Comparison of ENCODE assay signal across 9 mouse cellular contexts in the genomic region with DNA sequence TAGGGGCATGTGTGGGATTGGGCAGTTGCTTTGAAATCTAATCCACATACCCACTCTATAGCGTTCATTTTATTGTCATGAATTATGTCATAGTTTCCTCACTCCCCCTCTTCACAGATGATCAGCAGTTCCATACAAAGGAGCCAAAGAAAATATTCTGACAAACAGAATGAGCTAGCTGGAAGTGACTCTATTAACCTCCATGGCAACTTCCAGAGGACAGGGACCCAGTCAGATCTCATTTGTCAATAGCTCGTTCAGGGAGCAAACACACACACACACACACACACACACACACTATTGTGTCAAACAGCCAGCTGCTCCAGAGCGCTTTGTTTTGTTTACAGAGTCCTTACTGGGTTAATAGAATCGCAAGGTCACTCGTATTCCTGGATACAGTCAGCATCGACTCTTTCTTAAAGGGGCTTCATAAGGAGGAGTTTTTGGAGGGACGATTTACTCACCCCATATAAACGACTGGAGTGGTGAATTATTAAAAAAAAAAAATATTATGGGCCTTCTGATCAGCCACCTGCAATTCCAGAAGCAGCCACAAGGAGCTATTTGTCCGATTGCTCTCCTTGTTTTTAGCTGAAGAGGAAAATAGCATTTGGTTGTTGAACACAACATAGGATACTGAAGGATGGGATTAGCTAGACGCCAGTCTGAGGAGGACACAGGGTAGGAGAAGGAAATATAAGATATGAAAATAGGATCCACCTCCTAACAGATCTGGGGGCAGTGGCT.
DNase-seq lines count a peak whose midpoint lies in the region; ATAC-seq and TF ChIP-seq lines count a peak whose summit lies in the region.
"Had no signal": no experiment of that assay in that cellular context is flagged by ENCODE, and none has a peak within 500 bp of the region (broad histone marks: within the 10 kb centered on the region; RNA-seq: fewer than 3 reads in every experiment).

No protein-coding gene starts in this region.

- H3K27me3 ChIP-seq in neural tube, embryonic 15.5 days (replicated peaks) = no peaks in the 10 kb centered on the region
- no peaks in the 10 kb centered on the region for H3K27me3 ChIP-seq in lung, postnatal 0 days (replicated peaks; ENCODE audit: insufficient read depth, low read length)
- H3K27me3 ChIP-seq: embryonic facial prominence, embryonic 13.5 days had no signal

- H3K36me3 ChIP-seq in neural tube, embryonic 15.5 days = no peaks in the 10 kb centered on the region
- H3K36me3 ChIP-seq in lung, postnatal 0 days (ENCODE audit: insufficient read depth, low read length) = no peaks in the 10 kb centered on the region
- H3K36me3 ChIP-seq: embryonic facial prominence, embryonic 13.5 days had no signal

- DNase-seq in CD4-positive, CD25-positive, alpha-beta regulatory T cell, adult 2 months (ENCODE audit: low read depth, low spot score) = peak; percentile 37
- peak; percentile 38 for DNase-seq in neural tube, embryonic 10.5 days (ENCODE audit: extremely low spot score, low spot score)
- DNase-seq in embryo, embryonic 10 days (ENCODE audit: low spot score) = peak; percentile 55
- peak; percentile 31 for DNase-seq in induced T-regulatory cell, adult 2 months (ENCODE audit: low read depth)
- peak; percentile 68 for DNase-seq in lung, postnatal 0 days (ENCODE audit: low spot score)
- DNase-seq in thymus, postnatal 25 days = peak; percentile 13

- H3K4me3 ChIP-seq in neural tube, embryonic 15.5 days (replicated peaks) = no peak overlapping the region
- no peak overlapping the region for H3K4me3 ChIP-seq in lung, postnatal 0 days (ENCODE audit: low read depth, low read length)
- H3K4me3 ChIP-seq: embryonic facial prominence, embryonic 13.5 days had no signal

- H3K9ac ChIP-seq in neural tube, embryonic 15.5 days (replicated peaks) = no peak overlapping the region
- no peak overlapping the region for H3K9ac ChIP-seq in lung, postnatal 0 days (replicated peaks; ENCODE audit: low read depth)
- H3K9ac ChIP-seq: embryonic facial prominence, embryonic 13.5 days had no signal

- 22% methylated on average over 10 of the region's 10 CpGs for WGBS in neural tube, embryonic 15.5 days
- 15% methylated on average over 10 of the region's 10 CpGs for WGBS in lung, postnatal 0 days

- peak; percentile 69 for TF ChIP-seq CTCF in lung, postnatal 0 days (IDR thresholded peaks at IDR 0.05)

- no peak for ATAC-seq in CD4-positive, CD25-positive, alpha-beta regulatory T cell, adult 4 months
- no peak for ATAC-seq in neural tube, embryonic 15.5 days (ENCODE audit: low FRiP score)
- peak; percentile 23; the same call in 1 of the 2 replicates for ATAC-seq in lung, postnatal 0 days

- H3K27ac ChIP-seq in neural tube, embryonic 15.5 days (replicated peaks) = no peak overlapping the region
- H3K27ac ChIP-seq in lung, postnatal 0 days (ENCODE audit: low read length) = no peak overlapping the region
- H3K27ac ChIP-seq: embryonic facial prominence, embryonic 13.5 days had no signal

- H3K4me1 ChIP-seq in neural tube, embryonic 15.5 days = peaks cover 27% of the 10 kb centered on the region
- no peaks in the 10 kb centered on the region for H3K4me1 ChIP-seq in lung, postnatal 0 days (ENCODE audit: insufficient read depth, low read depth, low read length)

- no peak overlapping the region for H3K4me2 ChIP-seq in neural tube, embryonic 15.5 days
- H3K4me2 ChIP-seq in lung, postnatal 0 days (replicated peaks; ENCODE audit: low read depth, low read length) = no peak overlapping the region
- H3K4me2 ChIP-seq: embryonic facial prominence, embryonic 13.5 days had no signal

- no peak for TF ChIP-seq EP300 in lung, postnatal 0 days (IDR thresholded peaks at IDR 0.05)

- H3K9me3 ChIP-seq in neural tube, embryonic 15.5 days (replicated peaks) = no peaks in the 10 kb centered on the region
- no peaks in the 10 kb centered on the region for H3K9me3 ChIP-seq in lung, postnatal 0 days (ENCODE audit: low read length)
- H3K9me3 ChIP-seq: embryonic facial prominence, embryonic 13.5 days had no signal

Comparison
In these comparisons a context has a peak if more than half of its experiments do, and no peak if none do; other contexts are left out.
1. DNase-seq: peak in every context shown above with its lines; median percentile 68 in lung, postnatal 0 days; 55 in embryo, embryonic 10 days; 38 in neural tube, embryonic 10.5 days; 37 in CD4-positive, CD25-positive, alpha-beta regulatory T cell, adult 2 months; 31 in induced T-regulatory cell, adult 2 months; 13 in thymus, postnatal 25 days.